Mouse (Mus musculus): ENCODE measurements around the gene Bicdl2. TPM values are rescaled to one million over a fixed set of nuclear protein-coding genes. Genes with fewer than 3 reads are reported as not detected.
A peak's percentile ranks its signal among the peaks of the same experiment; 100 is the strongest.

Bicdl2 gene
- polyA plus RNA-seq, 1 experiment from 2014 or later: not detected

DNA sequence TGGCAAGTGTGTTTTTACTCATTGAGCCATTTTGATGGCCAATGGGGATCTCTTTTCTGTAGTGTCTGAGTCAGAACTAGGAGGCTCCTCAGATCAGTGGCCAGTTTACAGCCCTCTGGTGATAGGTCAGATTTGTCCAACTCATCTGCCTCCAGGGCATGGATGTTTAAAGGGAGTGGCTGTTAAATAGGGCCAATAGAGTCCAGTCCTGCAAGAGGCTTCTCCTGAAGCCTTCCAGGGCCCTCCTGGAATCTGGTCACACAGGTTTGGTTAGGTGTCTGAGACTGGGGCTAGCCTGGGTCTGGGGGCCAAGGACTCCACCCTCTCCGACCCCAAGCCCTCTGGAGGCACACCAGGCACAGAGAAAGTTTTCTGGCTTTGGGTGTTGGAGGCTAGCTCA, 34.2 kb downstream of the Bicdl2 start:
- no peak overlapping the region for H3K27ac ChIP-seq (replicated peaks)
- no peak overlapping the region for H3K4me2 ChIP-seq
- no peaks in the 10 kb centered on the region for H3K36me3 ChIP-seq
- H3K9ac ChIP-seq (replicated peaks): no peak overlapping the region
- peaks cover 25% of the 10 kb centered on the region for H3K27me3 ChIP-seq (replicated peaks)
- no peak for ATAC-seq (ENCODE audit: low FRiP score)
- H3K4me3 ChIP-seq (replicated peaks): no peak overlapping the region
- peaks cover 7% of the 10 kb centered on the region for H3K4me1 ChIP-seq
- 71% methylated on average over 1 of the region's 1 CpGs for WGBS
- H3K9me3 ChIP-seq (replicated peaks): no peaks in the 10 kb centered on the region

DNA sequence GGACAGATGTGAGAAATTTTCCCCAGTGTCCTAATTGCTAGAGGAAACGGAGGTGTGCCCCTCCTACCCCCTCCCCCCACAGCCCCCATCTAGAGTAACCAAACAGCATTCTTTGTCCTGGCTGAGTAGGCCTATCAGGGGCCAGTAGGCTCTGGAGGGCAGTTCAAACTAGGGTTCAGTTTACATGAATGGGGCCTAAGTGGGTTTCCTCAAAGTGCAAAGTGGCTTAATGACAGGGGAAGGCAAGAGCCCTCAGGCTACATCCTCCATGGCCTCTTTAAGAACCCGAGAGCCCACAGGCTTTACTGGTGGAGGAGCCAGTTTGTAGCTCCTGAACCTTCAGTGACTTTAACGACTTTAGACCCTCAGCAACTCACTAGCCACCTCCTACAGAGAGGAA, 35.5 kb downstream of the Bicdl2 start:
- Histone ChIP-seq H3K4me2 (no peak overlapping the region), H3K4me3 (replicated peaks) (no peak overlapping the region), H3K4me1 (peaks cover 12% of the 10 kb centered on the region), H3K27me3 (replicated peaks) (peaks cover 25% of the 10 kb centered on the region), H3K27ac (replicated peaks) (no peak overlapping the region), H3K9ac (replicated peaks) (no peak overlapping the region), H3K36me3 (no peaks in the 10 kb centered on the region), H3K9me3 (replicated peaks) (no peaks in the 10 kb centered on the region)
- ATAC-seq (ENCODE audit: low FRiP score): no peak
- 12% methylated on average over 3 of the region's 3 CpGs for WGBS

- Histone ChIP-seq H3K9ac (replicated peaks) (peak overlapping the region; percentile 60), H3K36me3 (no peaks in the 10 kb centered on the region), H3K27me3 (replicated peaks) (peaks cover 35% of the 10 kb centered on the region), H3K4me3 (replicated peaks) (peak overlapping the region; percentile 54), H3K9me3 (replicated peaks) (no peaks in the 10 kb centered on the region), H3K4me2 (peak overlapping the region; percentile 98), H3K4me1 (peaks cover 12% of the 10 kb centered on the region), H3K27ac (replicated peaks) (peak overlapping the region; percentile 49)
- peak; percentile 69 for ATAC-seq (ENCODE audit: low FRiP score)
- WGBS: under 1% methylated on average over 85 of the region's 101 CpGs
These were observed 39.1 kb downstream of the Bicdl2 start for GRCm38 (mm10) chr17:23699131-23700077.

GRCm38 (mm10) chr17:23700079-23700478, 39.8 kb downstream of the Bicdl2 start:
- Histone ChIP-seq H3K27me3 (replicated peaks) (peaks cover 35% of the 10 kb centered on the region), H3K4me3 (replicated peaks) (peak overlapping the region; percentile 54), H3K4me2 (peak overlapping the region; percentile 98), H3K27ac (replicated peaks) (peak overlapping the region; percentile 49), H3K4me1 (peaks cover 12% of the 10 kb centered on the region), H3K36me3 (no peaks in the 10 kb centered on the region), H3K9ac (replicated peaks) (peak overlapping the region; percentile 60), H3K9me3 (replicated peaks) (no peaks in the 10 kb centered on the region)
- WGBS: 1% methylated on average over 27 of the region's 28 CpGs
- peak; percentile 96 for ATAC-seq (ENCODE audit: low FRiP score)

DNA sequence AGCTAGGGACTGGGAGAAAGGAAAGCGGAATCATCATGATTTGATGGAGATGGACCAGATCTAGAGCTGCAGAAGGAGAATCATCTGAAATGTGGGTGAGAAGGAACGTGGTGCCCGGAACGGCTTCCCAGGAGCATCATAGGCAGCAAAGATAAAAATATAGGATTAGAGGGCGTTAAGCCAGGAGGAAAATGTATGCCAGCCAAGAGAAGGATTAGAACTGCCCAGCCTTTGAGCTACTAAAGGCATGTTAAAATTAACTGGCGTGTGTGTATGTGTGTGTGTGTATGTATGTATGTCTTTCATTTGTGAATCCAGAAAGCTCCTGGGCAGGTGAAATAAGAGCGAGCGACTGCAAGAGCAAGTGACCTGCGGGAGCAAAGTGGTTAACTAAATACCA, 43.0 kb downstream of the Bicdl2 start:
- Histone ChIP-seq H3K27ac (replicated peaks) (no peak overlapping the region), H3K9me3 (replicated peaks) (no peaks in the 10 kb centered on the region), H3K36me3 (no peaks in the 10 kb centered on the region), H3K4me3 (replicated peaks) (no peak overlapping the region), H3K9ac (replicated peaks) (no peak overlapping the region), H3K4me2 (no peak overlapping the region), H3K4me1 (peaks cover 12% of the 10 kb centered on the region), H3K27me3 (replicated peaks) (peaks cover 20% of the 10 kb centered on the region)
- no peak for ATAC-seq (ENCODE audit: low FRiP score)
- WGBS: 90% methylated on average over 9 of the region's 9 CpGs

DNA sequence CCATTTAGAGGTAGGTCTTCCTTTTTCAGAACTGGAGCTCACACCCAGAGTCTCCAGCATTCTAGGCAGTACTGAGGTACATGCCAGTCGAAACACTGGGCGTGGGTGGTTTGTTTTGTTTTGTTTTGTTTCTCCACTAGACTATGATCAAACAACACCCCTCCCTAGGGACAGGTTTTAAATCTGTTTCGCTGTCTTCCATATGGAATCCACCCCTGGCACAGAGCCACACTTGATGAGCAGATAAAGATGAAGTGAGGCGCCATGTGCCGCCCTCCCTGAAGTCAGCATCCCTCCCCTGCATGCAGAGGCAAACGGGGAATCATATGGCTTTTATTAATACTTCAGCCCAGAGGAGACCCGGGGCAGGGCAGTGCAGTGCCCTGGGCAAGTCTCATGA, 44.4 kb downstream of the Bicdl2 start:
- Histone ChIP-seq H3K4me3 (replicated peaks) (no peak overlapping the region), H3K9ac (replicated peaks) (no peak overlapping the region), H3K4me2 (no peak overlapping the region), H3K27me3 (replicated peaks) (peaks cover 10% of the 10 kb centered on the region), H3K9me3 (replicated peaks) (no peaks in the 10 kb centered on the region), H3K4me1 (peaks cover 4% of the 10 kb centered on the region), H3K36me3 (no peaks in the 10 kb centered on the region), H3K27ac (replicated peaks) (no peak overlapping the region)
- no peak for ATAC-seq (ENCODE audit: low FRiP score)
- WGBS: 42% methylated on average over 7 of the region's 7 CpGs

- Histone ChIP-seq H3K9me3 (replicated peaks) (no peaks in the 10 kb centered on the region), H3K27ac (replicated peaks) (no peak overlapping the region), H3K4me1 (no peaks in the 10 kb centered on the region), H3K4me3 (replicated peaks) (no peak overlapping the region), H3K27me3 (replicated peaks) (peaks cover 10% of the 10 kb centered on the region), H3K4me2 (no peak overlapping the region), H3K9ac (replicated peaks) (no peak overlapping the region), H3K36me3 (no peaks in the 10 kb centered on the region)
- ATAC-seq (ENCODE audit: low FRiP score): no peak
- WGBS: 81% methylated on average over 7 of the region's 7 CpGs
These were observed 45.3 kb downstream of the Bicdl2 start for GRCm38 (mm10) chr17:23705525-23706104.

GRCm38 (mm10) chr17:23706212-23706611, 45.9 kb downstream of the Bicdl2 start:
- Histone ChIP-seq H3K9me3 (replicated peaks) (no peaks in the 10 kb centered on the region), H3K9ac (replicated peaks) (no peak overlapping the region), H3K4me2 (no peak overlapping the region), H3K27me3 (replicated peaks) (peaks cover 10% of the 10 kb centered on the region), H3K4me1 (no peaks in the 10 kb centered on the region), H3K27ac (replicated peaks) (no peak overlapping the region), H3K4me3 (replicated peaks) (no peak overlapping the region), H3K36me3 (no peaks in the 10 kb centered on the region)
- ATAC-seq (ENCODE audit: low FRiP score): no peak
- WGBS: 0% methylated on average over 3 of the region's 3 CpGs

DNA sequence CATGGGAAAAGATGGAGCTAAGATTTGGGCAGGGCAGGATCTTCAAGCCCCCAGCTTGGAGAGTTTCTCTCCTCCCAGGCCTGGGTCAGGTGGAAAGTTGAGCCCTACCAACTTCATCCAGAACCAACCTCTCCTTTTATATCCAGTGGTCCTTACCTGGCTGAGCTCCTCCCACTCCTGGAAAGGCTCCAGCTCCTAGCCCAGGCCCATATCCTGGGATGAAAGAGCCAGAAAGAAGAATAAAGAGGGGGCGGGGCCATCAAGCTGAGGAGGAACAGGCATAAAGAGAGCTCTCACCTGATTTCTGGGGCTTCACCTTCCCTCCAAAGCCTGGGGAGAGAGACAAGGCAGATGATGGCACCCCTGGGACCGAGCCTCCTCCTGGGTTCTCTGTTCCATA, 56.7 kb downstream of the Bicdl2 start:
- H3K27me3 ChIP-seq (replicated peaks): 0 out of 2 replicates have a peak, but pooled peaks cover 2% of the 10 kb centered on the region
- 63% methylated on average over 2 of the region's 2 CpGs for WGBS
- no peaks in the 10 kb centered on the region for H3K4me1 ChIP-seq
- no peak overlapping the region for H3K4me3 ChIP-seq (replicated peaks)
- H3K36me3 ChIP-seq: no peaks in the 10 kb centered on the region
- no peak overlapping the region for H3K4me2 ChIP-seq
- H3K9me3 ChIP-seq (replicated peaks): no peaks in the 10 kb centered on the region
- ATAC-seq (ENCODE audit: low FRiP score): no peak
- H3K27ac ChIP-seq (replicated peaks): no peak overlapping the region
- H3K9ac ChIP-seq (replicated peaks): no peak overlapping the region

Other genes with a start within 250 kb of the Bicdl2 start
- not detected in 2 replicates for gene Vmn2r117, start 180.8 kb upstream of the Bicdl2 start, polyA plus RNA-seq (2015; fragmentation: Nextera tagmentation; extraction: Ambion mirVana)
- 16.0 and 16.4 TPM in 2 replicates for gene Zfp213, start 96.3 kb upstream of the Bicdl2 start, polyA plus RNA-seq (2015; fragmentation: Nextera tagmentation; extraction: Ambion mirVana)
- gene Zfp13, start 61.0 kb upstream of the Bicdl2 start, polyA plus RNA-seq (2015; fragmentation: Nextera tagmentation; extraction: Ambion mirVana): 22.6 and 24.9 TPM in 2 replicates
- not detected in 2 replicates for gene Zscan10, start 59.6 kb upstream of the Bicdl2 start, polyA plus RNA-seq (2015; fragmentation: Nextera tagmentation; extraction: Ambion mirVana)
- gene Mmp25, start 15.2 kb upstream of the Bicdl2 start, polyA plus RNA-seq (2015; fragmentation: Nextera tagmentation; extraction: Ambion mirVana): 2.1 and 2.5 TPM in 2 replicates
- 129 and 149 TPM in 2 replicates for gene Hcfc1r1, start 13.1 kb downstream of the Bicdl2 start, polyA plus RNA-seq (2015; fragmentation: Nextera tagmentation; extraction: Ambion mirVana)
- 44.1 and 45.1 TPM in 2 replicates for gene Thoc6, start 13.4 kb downstream of the Bicdl2 start, polyA plus RNA-seq (2015; fragmentation: Nextera tagmentation; extraction: Ambion mirVana)
- gene Tnfrsf12a, start 17.0 kb downstream of the Bicdl2 start, polyA plus RNA-seq (2015; fragmentation: Nextera tagmentation; extraction: Ambion mirVana): 9.1 and 9.5 TPM in 2 replicates
- gene Cldn6, start 18.7 kb downstream of the Bicdl2 start, polyA plus RNA-seq (2015; fragmentation: Nextera tagmentation; extraction: Ambion mirVana): 0.14 and 8.5 TPM in 2 replicates
- 1.1 TPM in 2 replicates for gene Cldn9, start 23.5 kb downstream of the Bicdl2 start, polyA plus RNA-seq (2015; fragmentation: Nextera tagmentation; extraction: Ambion mirVana)
- gene 1520401A03Rik, start 62.3 kb downstream of the Bicdl2 start, polyA plus RNA-seq (2015; fragmentation: Nextera tagmentation; extraction: Ambion mirVana): 0.23 and 0.27 TPM in 2 replicates
- gene Pkmyt1, start 65.8 kb downstream of the Bicdl2 start, polyA plus RNA-seq (2015; fragmentation: Nextera tagmentation; extraction: Ambion mirVana): 17.5 and 26.7 TPM in 2 replicates
- gene Paqr4, start 80.4 kb downstream of the Bicdl2 start, polyA plus RNA-seq (2015; fragmentation: Nextera tagmentation; extraction: Ambion mirVana): 53.0 and 60.0 TPM in 2 replicates
- gene Kremen2, start 85.3 kb downstream of the Bicdl2 start, polyA plus RNA-seq (2015; fragmentation: Nextera tagmentation; extraction: Ambion mirVana): 1.3 and 6.9 TPM in 2 replicates
- gene Flywch1, start 111.1 kb downstream of the Bicdl2 start, polyA plus RNA-seq (2015; fragmentation: Nextera tagmentation; extraction: Ambion mirVana): 199 and 224 TPM in 2 replicates
- gene Flywch2, start 125.6 kb downstream of the Bicdl2 start, polyA plus RNA-seq (2015; fragmentation: Nextera tagmentation; extraction: Ambion mirVana): 74.8 and 94.6 TPM in 2 replicates
- gene Srrm2, start 130.0 kb downstream of the Bicdl2 start, polyA plus RNA-seq (2015; fragmentation: Nextera tagmentation; extraction: Ambion mirVana): 479 and 502 TPM in 2 replicates
- 1,232 and 1,344 TPM in 2 replicates for gene Elob, start 168.6 kb downstream of the Bicdl2 start, polyA plus RNA-seq (2015; fragmentation: Nextera tagmentation; extraction: Ambion mirVana)
- gene Prss33, start 175.6 kb downstream of the Bicdl2 start, polyA plus RNA-seq (2015; fragmentation: Nextera tagmentation; extraction: Ambion mirVana): not detected in 2 replicates
- 0.50 and 1.1 TPM in 2 replicates for gene Prss32, start 183.3 kb downstream of the Bicdl2 start, polyA plus RNA-seq (2015; fragmentation: Nextera tagmentation; extraction: Ambion mirVana)
- gene Prss41, start 183.7 kb downstream of the Bicdl2 start, polyA plus RNA-seq (2015; fragmentation: Nextera tagmentation; extraction: Ambion mirVana): 1.9 and 2.0 TPM in 2 replicates
- not detected in 2 replicates for gene Prss21, start 207.6 kb downstream of the Bicdl2 start, polyA plus RNA-seq (2015; fragmentation: Nextera tagmentation; extraction: Ambion mirVana)
- gene Dcpp1, start 220.4 kb downstream of the Bicdl2 start, polyA plus RNA-seq (2015; fragmentation: Nextera tagmentation; extraction: Ambion mirVana): not detected in 2 replicates
- not detected in 2 replicates for gene Dcpp2, start 220.4 kb downstream of the Bicdl2 start, polyA plus RNA-seq (2015; fragmentation: Nextera tagmentation; extraction: Ambion mirVana)